Mouse (Mus musculus): ENCODE measurements at regions not wholly inside any gene's neighbourhood (a gene's known extent, or its start where the extent isn't known, plus 50 kb on each side); places are given as distances from the start of the nearest gene placed in this dataset.

- no peak for DNase-seq (ENCODE audit: low read depth in 2 of 2, low spot score in 2 of 2)
Observed at GRCm38 (mm10) chr10:37386216-37386615, 247.5 kb upstream of the Marcks start.

- no peak for DNase-seq (ENCODE audit: low read depth in 2 of 2, low spot score in 2 of 2)
Observed at GRCm38 (mm10) chr10:37380024-37380423, 241.3 kb upstream of the Marcks start.

GRCm38 (mm10) chr10:37378002-37378702, 239.4 kb upstream of the Marcks start:
- no peak for DNase-seq (ENCODE audit: low read depth in 2 of 2, low spot score in 2 of 2)

- no peak for DNase-seq (ENCODE audit: low read depth in 2 of 2, low spot score in 2 of 2)
Observed at GRCm38 (mm10) chr10:37377258-37378001, 238.7 kb upstream of the Marcks start.

- no peak for DNase-seq (ENCODE audit: low read depth in 2 of 2, low spot score in 2 of 2)
Observed at GRCm38 (mm10) chr10:37376172-37376571, 237.5 kb upstream of the Marcks start.

GRCm38 (mm10) chr10:37375648-37376047, 236.9 kb upstream of the Marcks start:
- DNase-seq (ENCODE audit: low read depth in 2 of 2, low spot score in 2 of 2) = no peak

- DNase-seq (ENCODE audit: low read depth in 2 of 2, low spot score in 2 of 2) = no peak
Observed at GRCm38 (mm10) chr10:37368997-37369679, 230.4 kb upstream of the Marcks start.

GRCm38 (mm10) chr10:37367796-37368195, 229.1 kb upstream of the Marcks start:
- no peak for DNase-seq (ENCODE audit: low read depth in 2 of 2, low spot score in 2 of 2)

GRCm38 (mm10) chr10:37364506-37364905, 225.8 kb upstream of the Marcks start:
- no peak for DNase-seq (ENCODE audit: low read depth in 2 of 2, low spot score in 2 of 2)

- no peak for DNase-seq (ENCODE audit: low read depth in 2 of 2, low spot score in 2 of 2)
Observed at GRCm38 (mm10) chr10:37360985-37361384, 222.3 kb upstream of the Marcks start.

- no peak for DNase-seq (ENCODE audit: low read depth in 2 of 2, low spot score in 2 of 2)
Observed at GRCm38 (mm10) chr10:37358900-37359299, 220.2 kb upstream of the Marcks start.

GRCm38 (mm10) chr10:37358334-37358733, 219.6 kb upstream of the Marcks start:
- DNase-seq (ENCODE audit: low read depth in 2 of 2, low spot score in 2 of 2) = no peak

- no peak for DNase-seq (ENCODE audit: low read depth in 2 of 2, low spot score in 2 of 2)
Observed at GRCm38 (mm10) chr10:37357304-37358060, 218.8 kb upstream of the Marcks start.

GRCm38 (mm10) chr10:37349261-37349660, 210.5 kb upstream of the Marcks start:
- DNase-seq (ENCODE audit: low read depth in 2 of 2, low spot score in 2 of 2) = no peak

- no peak for DNase-seq (ENCODE audit: low read depth in 2 of 2, low spot score in 2 of 2)
Observed at GRCm38 (mm10) chr10:37348416-37348815, 209.7 kb upstream of the Marcks start.

GRCm38 (mm10) chr10:37347661-37348060, 208.9 kb upstream of the Marcks start:
- no peak for DNase-seq (ENCODE audit: low read depth in 2 of 2, low spot score in 2 of 2)

- DNase-seq (ENCODE audit: low read depth in 2 of 2, low spot score in 2 of 2) = no peak
Observed at GRCm38 (mm10) chr10:37342675-37343074, 204.0 kb upstream of the Marcks start.

GRCm38 (mm10) chr10:37339658-37340057, 200.9 kb upstream of the Marcks start:
- no peak for DNase-seq (ENCODE audit: low read depth in 2 of 2, low spot score in 2 of 2)

GRCm38 (mm10) chr10:37338073-37338912, 199.6 kb upstream of the Marcks start:
- DNase-seq (ENCODE audit: low read depth in 2 of 2, low spot score in 2 of 2) = no peak

GRCm38 (mm10) chr10:37337172-37337620, 198.5 kb upstream of the Marcks start:
- DNase-seq (ENCODE audit: low read depth in 2 of 2, low spot score in 2 of 2) = no peak

Measured in CD8-positive naive resting alpha-beta T cell, adult 2 months (primary cell).